Mouse (Mus musculus): ENCODE results near the gene Zbtb5. TPM values are rescaled to one million over a fixed set of nuclear protein-coding genes. Genes with fewer than 3 reads are reported as not detected.

Zbtb5 gene
- polyA plus RNA-seq, 1 experiment: 36.2 TPM

- peaks cover 3% of the 10 kb centered on the region; the same call in 1 of the 2 replicates for H3K4me1 ChIP-seq (ENCODE audit: control insufficient read depth, insufficient read depth, low read length)
- TF ChIP-seq CTCF (IDR thresholded peaks at IDR 0.05; ENCODE audit: control insufficient read depth, insufficient read depth, insufficient replicate concordance, low read depth, low read length): no peak
- TF ChIP-seq POLR2A (IDR thresholded peaks at IDR 0.05; ENCODE audit: control insufficient read depth, low read depth, low read length): no peak
- H3K27me3 ChIP-seq (ENCODE audit: control insufficient read depth, insufficient read depth, low read length): no peaks in the 10 kb centered on the region
- no peaks in the 10 kb centered on the region for H3K36me3 ChIP-seq (ENCODE audit: control insufficient read depth, insufficient read depth, low read length)
- no peak overlapping the region for H3K27ac ChIP-seq (ENCODE audit: control insufficient read depth, insufficient read depth, low read depth, low read length)
- H3K4me3 ChIP-seq (ENCODE audit: control insufficient read depth, low read depth, low read length): no peak overlapping the region
Observed at GRCm38 (mm10) chr4:45037455-45038410, 25.5 kb upstream of the Zbtb5 start.

GRCm38 (mm10) chr4:45036571-45036970 lies 24.4 kb upstream of the Zbtb5 start:
- Histone ChIP-seq H3K4me1 (ENCODE audit: control insufficient read depth, insufficient read depth, low read length) (peaks cover 3% of the 10 kb centered on the region; the same call in 1 of the 2 replicates), H3K27ac (ENCODE audit: control insufficient read depth, insufficient read depth, low read depth, low read length) (no peak overlapping the region), H3K27me3 (ENCODE audit: control insufficient read depth, insufficient read depth, low read length) (no peaks in the 10 kb centered on the region), H3K36me3 (ENCODE audit: control insufficient read depth, insufficient read depth, low read length) (no peaks in the 10 kb centered on the region), H3K4me3 (ENCODE audit: control insufficient read depth, low read depth, low read length) (no peak overlapping the region)
- no peak for TF ChIP-seq POLR2A (IDR thresholded peaks at IDR 0.05; ENCODE audit: control insufficient read depth, low read depth, low read length)

GRCm38 (mm10) chr4:45036048-45036447 lies 23.8 kb upstream of the Zbtb5 start:
- Histone ChIP-seq H3K4me3 (ENCODE audit: control insufficient read depth, low read depth, low read length) (no peak overlapping the region), H3K36me3 (ENCODE audit: control insufficient read depth, insufficient read depth, low read length) (no peaks in the 10 kb centered on the region), H3K4me1 (ENCODE audit: control insufficient read depth, insufficient read depth, low read length) (peaks cover 3% of the 10 kb centered on the region; the same call in 1 of the 2 replicates), H3K27ac (ENCODE audit: control insufficient read depth, insufficient read depth, low read depth, low read length) (no peak overlapping the region), H3K27me3 (ENCODE audit: control insufficient read depth, insufficient read depth, low read length) (no peaks in the 10 kb centered on the region)
- TF ChIP-seq POLR2A (IDR thresholded peaks at IDR 0.05; ENCODE audit: control insufficient read depth, low read depth, low read length) (no peak), CTCF (IDR thresholded peaks at IDR 0.05; ENCODE audit: control insufficient read depth, insufficient read depth, insufficient replicate concordance, low read depth, low read length) (no peak)

- Histone ChIP-seq H3K36me3 (ENCODE audit: control insufficient read depth, insufficient read depth, low read length) (no peaks in the 10 kb centered on the region; the same call in 1 of the 2 replicates), H3K4me3 (ENCODE audit: control insufficient read depth, low read depth, low read length) (no peak overlapping the region), H3K4me1 (ENCODE audit: control insufficient read depth, insufficient read depth, low read length) (peaks cover 3% of the 10 kb centered on the region; the same call in 1 of the 2 replicates), H3K27ac (ENCODE audit: control insufficient read depth, insufficient read depth, low read depth, low read length) (no peak overlapping the region), H3K27me3 (ENCODE audit: control insufficient read depth, insufficient read depth, low read length) (no peaks in the 10 kb centered on the region)
- TF ChIP-seq POLR2A (IDR thresholded peaks at IDR 0.05; ENCODE audit: control insufficient read depth, low read depth, low read length): no peak
- no peak for TF ChIP-seq CTCF (IDR thresholded peaks at IDR 0.05; ENCODE audit: control insufficient read depth, insufficient read depth, insufficient replicate concordance, low read depth, low read length)
Observed at GRCm38 (mm10) chr4:45034693-45035628, 22.7 kb upstream of the Zbtb5 start.

- Histone ChIP-seq H3K27ac (ENCODE audit: control insufficient read depth, insufficient read depth, low read depth, low read length) (no peak overlapping the region), H3K27me3 (ENCODE audit: control insufficient read depth, insufficient read depth, low read length) (no peaks in the 10 kb centered on the region), H3K36me3 (ENCODE audit: control insufficient read depth, insufficient read depth, low read length) (peaks cover 1% of the 10 kb centered on the region), H3K4me3 (ENCODE audit: control insufficient read depth, low read depth, low read length) (no peak overlapping the region), H3K4me1 (ENCODE audit: control insufficient read depth, insufficient read depth, low read length) (peaks cover 3% of the 10 kb centered on the region; the same call in 1 of the 2 replicates)
- TF ChIP-seq CTCF (IDR thresholded peaks at IDR 0.05; ENCODE audit: control insufficient read depth, insufficient read depth, insufficient replicate concordance, low read depth, low read length) (no peak), POLR2A (IDR thresholded peaks at IDR 0.05; ENCODE audit: control insufficient read depth, low read depth, low read length) (no peak)
Observed at GRCm38 (mm10) chr4:45032586-45032985, 20.4 kb upstream of the Zbtb5 start.

- H3K27me3 ChIP-seq (ENCODE audit: control insufficient read depth, insufficient read depth, low read length): no peaks in the 10 kb centered on the region
- H3K4me3 ChIP-seq (ENCODE audit: control insufficient read depth, low read depth, low read length): no peak overlapping the region
- no peaks in the 10 kb centered on the region for H3K4me1 ChIP-seq (ENCODE audit: control insufficient read depth, insufficient read depth, low read length)
- H3K36me3 ChIP-seq (ENCODE audit: control insufficient read depth, insufficient read depth, low read length): peaks cover 5% of the 10 kb centered on the region
- TF ChIP-seq CTCF (IDR thresholded peaks at IDR 0.05; ENCODE audit: control insufficient read depth, insufficient read depth, insufficient replicate concordance, low read depth, low read length) (no peak), POLR2A (IDR thresholded peaks at IDR 0.05; ENCODE audit: control insufficient read depth, low read depth, low read length) (no peak)
- no peak overlapping the region for H3K27ac ChIP-seq (ENCODE audit: control insufficient read depth, insufficient read depth, low read depth, low read length)
Observed at GRCm38 (mm10) chr4:45026459-45026858, 14.2 kb upstream of the Zbtb5 start.

- TF ChIP-seq POLR2A (IDR thresholded peaks at IDR 0.05; ENCODE audit: control insufficient read depth, low read depth, low read length) (no peak), CTCF (IDR thresholded peaks at IDR 0.05; ENCODE audit: control insufficient read depth, insufficient read depth, insufficient replicate concordance, low read depth, low read length) (no peak)
- Histone ChIP-seq H3K27me3 (ENCODE audit: control insufficient read depth, insufficient read depth, low read length) (no peaks in the 10 kb centered on the region), H3K4me3 (ENCODE audit: control insufficient read depth, low read depth, low read length) (peak overlapping the region; percentile 91), H3K4me1 (ENCODE audit: control insufficient read depth, insufficient read depth, low read length) (peaks cover 4% of the 10 kb centered on the region; the same call in 1 of the 2 replicates), H3K36me3 (ENCODE audit: control insufficient read depth, insufficient read depth, low read length) (peaks cover 2% of the 10 kb centered on the region; the same call in 1 of the 2 replicates), H3K27ac (ENCODE audit: control insufficient read depth, insufficient read depth, low read depth, low read length) (no peak overlapping the region)
Observed at GRCm38 (mm10) chr4:45019009-45019408, 6.8 kb upstream of the Zbtb5 start.

All from testis, adult 2 months (tissue).